Mouse (Mus musculus): Measurements from ENCODE around the gene Zbtb41. TPM values are rescaled to one million over a fixed set of nuclear protein-coding genes. Genes with fewer than 3 reads are reported as not detected.

Zbtb41 gene
- total RNA-seq, 2 experiments from 2014 or later, result 23.9 to 27.4 TPM

- DNase-seq, result no peak
- intact Hi-C loops (cut with DNase I), result no loop called here
Observed at GRCm38 (mm10) chr1:139460807-139461206, 38.7 kb downstream of the Zbtb41 start.

GRCm38 (mm10) chr1:139465936-139466335 is 43.8 kb downstream of the Zbtb41 start:
- no peak for DNase-seq
- intact Hi-C loops (cut with DNase I), result no loop called here

- intact Hi-C loops (cut with DNase I), result no loop called here
Observed at GRCm38 (mm10) chr1:139478898-139479297, 56.8 kb downstream of the Zbtb41 start.

GRCm38 (mm10) chr1:139480246-139480645 is 58.2 kb downstream of the Zbtb41 start:
- intact Hi-C loops (cut with DNase I), result no loop called here
- DNase-seq, result no peak

More at GRCm38 (mm10) chr1:139478898-139479297, 56.8 kb downstream of the Zbtb41 start:
- DNase-seq, result no peak

- DNase-seq, result peak in 1 of 2 experiments; percentile 18
- intact Hi-C loops (cut with DNase I), result no loop called here
Observed at GRCm38 (mm10) chr1:139481146-139481545, 59.1 kb downstream of the Zbtb41 start.

GRCm38 (mm10) chr1:139494630-139495029 is 72.5 kb downstream of the Zbtb41 start:
- intact Hi-C loops (cut with DNase I), result no loop called here
- DNase-seq, result no peak

- DNase-seq, result no peak
- intact Hi-C loops (cut with DNase I), result no loop called here
Observed at GRCm38 (mm10) chr1:139495408-139495807, 73.3 kb downstream of the Zbtb41 start.

GRCm38 (mm10) chr1:139496212-139496611 is 74.1 kb downstream of the Zbtb41 start:
- intact Hi-C loops (cut with DNase I), result no loop called here
- no peak for DNase-seq

GRCm38 (mm10) chr1:139499751-139500150 is 77.7 kb downstream of the Zbtb41 start:
- no peak for DNase-seq
- intact Hi-C loops (cut with DNase I), result no loop called here

- DNase-seq, result no peak
- intact Hi-C loops (cut with DNase I), result no loop called here
Observed at GRCm38 (mm10) chr1:139501258-139501752, 79.2 kb downstream of the Zbtb41 start, which contains the start of gene F13b. Gene F13b, plus strand, starts transcription at chr1:139501702.

Other genes starting within 250 kb of the Zbtb41 start
- under 1 TPM; 0.10 to 0.43 TPM for gene Crb1, start 45.2 kb upstream of the Zbtb41 start, total RNA-seq (2021)
- 10 to 100 TPM; 10.3 to 10.4 TPM for gene Aspm, start 32.5 kb downstream of the Zbtb41 start, total RNA-seq (2021)
- not detected for gene F13b, start 79.4 kb downstream of the Zbtb41 start, total RNA-seq (2021)
- not detected for gene Cfhr1, start 138.0 kb downstream of the Zbtb41 start, total RNA-seq (2021)